Mouse (Mus musculus) cerebellum, postnatal 10 days (tissue): ENCODE data around the gene Gnai2.
A peak's percentile ranks its signal among the peaks of the same experiment; 100 is the strongest.
"Not testable (repeated sequence)": the region's sequence is repeated elsewhere in the genome, so short reads cannot be mapped to it uniquely, and the experiment has no call there.

Source experiments
- DNase-seq, 2 experiments: peaks; one replicate each; pipeline ENCODE4 v3.0.0; 2021; ENCODE audit warnings: mixed read lengths in 2 of 2

The Gnai2 gene

GRCm38 (mm10) chr9:107567702-107568319, 67.4 kb downstream of the Gnai2 start, which contains the start of gene Hyal2:
Gene Hyal2, plus strand, starts transcription at chr9:107567945.
- DNase-seq, result no peak

DNA sequence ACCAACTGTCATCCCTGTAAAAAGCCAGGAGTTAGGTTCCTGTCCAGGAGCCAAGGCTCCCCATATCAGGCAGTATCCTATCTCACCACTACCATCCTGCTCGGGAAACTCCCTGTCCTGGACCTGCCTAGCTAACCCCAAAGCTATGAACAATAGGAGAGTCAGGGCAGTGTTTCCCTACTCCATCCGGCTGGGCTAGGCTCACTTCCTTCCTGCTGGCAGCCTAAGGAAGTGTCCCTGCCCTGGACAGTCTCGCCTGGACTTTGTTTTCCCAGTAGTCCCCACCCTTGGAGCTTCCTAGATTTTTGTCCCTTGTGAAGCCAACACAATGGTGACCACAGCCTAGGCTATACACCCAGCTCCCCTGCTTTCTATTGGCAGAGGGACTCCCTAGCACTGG, 68.3 kb downstream of the Gnai2 start:
- DNase-seq, result no peak

- peak; percentile 89 to 92 for DNase-seq
Observed at GRCm38 (mm10) chr9:107566041-107566709, 69.0 kb downstream of the Gnai2 start.

DNA sequence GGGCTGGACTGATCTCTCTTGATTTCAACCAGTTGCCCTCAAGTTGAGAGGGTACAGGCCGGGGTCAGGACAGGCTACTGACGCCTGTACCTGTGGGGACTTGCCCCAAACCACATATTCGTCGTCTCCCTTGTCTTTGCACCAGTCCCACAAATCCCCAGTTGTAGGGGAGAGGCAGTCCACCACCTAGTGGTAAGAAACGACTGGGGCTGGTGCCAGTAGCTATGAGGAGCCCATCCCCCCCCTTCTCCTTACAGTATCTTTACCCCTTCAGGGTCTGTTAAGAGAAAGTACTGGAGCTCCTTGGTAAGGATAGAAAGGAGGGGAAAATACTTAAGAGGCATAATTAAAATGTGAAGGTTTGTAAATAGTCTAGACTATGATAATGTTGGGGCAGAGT, 69.6 kb downstream of the Gnai2 start:
- not testable (repeated sequence) for DNase-seq
